Mouse (Mus musculus): ENCODE results near the gene Rps13. TPM values are rescaled to one million over a fixed set of nuclear protein-coding genes. Genes with fewer than 3 reads are reported as not detected.

The Rps13 gene
- total and polyA plus RNA-seq, 3 experiments, result 388 to 1,979 (median 1,623) TPM

DNA sequence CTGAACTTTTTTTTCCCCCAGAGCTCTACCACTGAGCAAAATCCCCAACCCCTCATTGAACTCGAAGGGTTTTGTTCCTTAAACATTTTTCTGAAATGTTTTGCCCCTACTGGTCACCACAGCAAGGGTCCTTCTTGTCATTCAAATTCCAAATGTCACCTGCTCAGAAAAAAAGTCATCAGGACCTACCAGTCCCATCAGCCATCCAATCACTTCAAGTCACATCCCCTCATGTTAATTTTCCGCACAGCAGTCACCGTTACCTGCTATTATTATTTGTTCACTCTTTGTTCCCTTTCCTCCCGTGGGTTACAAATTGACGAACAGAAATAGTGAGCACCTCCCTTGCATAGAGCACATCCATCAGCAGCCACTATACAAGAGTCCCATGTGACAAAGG lies 27.4 kb downstream of the Rps13 start:
- TF ChIP-seq RCOR1 (conservative IDR thresholded peaks at IDR 0.05; ENCODE audit: low read depth, low read length) (no peak), PAX5 (IDR thresholded peaks at IDR 0.05; ENCODE audit: low read length) (no peak), JUND (conservative IDR thresholded peaks at IDR 0.05; ENCODE audit: low read depth, low read length) (no peak), TBP (conservative IDR thresholded peaks at IDR 0.05; ENCODE audit: low read depth, low read length) (no peak), ETS1 (conservative IDR thresholded peaks at IDR 0.05; ENCODE audit: low read depth, low read length) (no peak), RAD21 (IDR thresholded peaks at IDR 0.05; ENCODE audit: low read depth, low read length) (no peak), MXI1 (IDR thresholded peaks at IDR 0.05; ENCODE audit: low read depth, low read length) (no peak), NRF1 (IDR thresholded peaks at IDR 0.05; ENCODE audit: low read depth, low read length) (no peak), E2F4 (IDR thresholded peaks at IDR 0.05; ENCODE audit: insufficient replicate concordance, low read depth, low read length) (no peak), TCF12 (IDR thresholded peaks at IDR 0.05; ENCODE audit: low read depth, low read length) (no peak), MYC (IDR thresholded peaks at IDR 0.05; ENCODE audit: low read depth, low read length) (no peak), CHD1 (IDR thresholded peaks at IDR 0.05; ENCODE audit: low read depth, low read length) (no peak), USF2 (conservative IDR thresholded peaks at IDR 0.05; ENCODE audit: low read depth, low read length) (no peak), MEF2A (IDR thresholded peaks at IDR 0.05; ENCODE audit: borderline replicate concordance, low read depth, low read length) (no peak), GABPA (IDR thresholded peaks at IDR 0.05; ENCODE audit: insufficient replicate concordance, low read depth, low read length) (no peak), CTCF (conservative IDR thresholded peaks at IDR 0.05 in 1 of 2, IDR thresholded peaks at IDR 0.05 in 1 of 2; ENCODE audit: low read depth in 2 of 2, low read length in 2 of 2) (no peak)
- DNase-seq (ENCODE audit: extremely low read depth), result no peak
- no peaks in the 10 kb centered on the region for H3K36me3 ChIP-seq (replicated peaks in 1 of 2; ENCODE audit: control insufficient read depth in 1 of 2, insufficient read depth in 1 of 2, low read length in 1 of 2)
- H3K27ac ChIP-seq (ENCODE audit: insufficient read depth, low read depth), result no peak overlapping the region
- peaks cover 0 to 17% of the 10 kb centered on the region in 2 experiments; a peak in 1 of 4 replicates for H3K4me1 ChIP-seq (ENCODE audit: control insufficient read depth in 1 of 2, insufficient read depth in 2 of 2)
- H3K9ac ChIP-seq (ENCODE audit: insufficient read depth, low read depth), result no peak overlapping the region
- in situ Hi-C loops (cut with MboI; ENCODE audit: low pct_ligation_motif_present, low pct_unique_long_range_greater_than_20kb, low sequenced_read_pairs) (loop anchor here (10.0 kb wide), 1 partner anchor 52 kb away; no protein-coding TSS in a partner anchor), dilution Hi-C loops (cut with MboI; ENCODE audit: extremely low pct_ligation_motif_present, extremely low pct_unique_long_range_greater_than_20kb, low sequenced_read_pairs) (no loop called here)
- H3K4me2 ChIP-seq (ENCODE audit: insufficient read depth, low read depth, poor library complexity, severe bottlenecking), result peak overlapping the region; percentile 93
- H3K27me3 ChIP-seq (replicated peaks), result peaks cover 38% of the 10 kb centered on the region
- no peaks in the 10 kb centered on the region for H3K79me2 ChIP-seq (replicated peaks; ENCODE audit: control insufficient read depth, extremely low read depth, insufficient read depth, poor library complexity, severe bottlenecking)
- H3K4me3 ChIP-seq (replicated peaks in 1 of 3; ENCODE audit: low read depth in 2 of 3, low read length in 2 of 3, poor library complexity in 1 of 3), result no peak overlapping the region
- no peaks in the 10 kb centered on the region for H3K9me3 ChIP-seq (replicated peaks; ENCODE audit: low read length)

DNA sequence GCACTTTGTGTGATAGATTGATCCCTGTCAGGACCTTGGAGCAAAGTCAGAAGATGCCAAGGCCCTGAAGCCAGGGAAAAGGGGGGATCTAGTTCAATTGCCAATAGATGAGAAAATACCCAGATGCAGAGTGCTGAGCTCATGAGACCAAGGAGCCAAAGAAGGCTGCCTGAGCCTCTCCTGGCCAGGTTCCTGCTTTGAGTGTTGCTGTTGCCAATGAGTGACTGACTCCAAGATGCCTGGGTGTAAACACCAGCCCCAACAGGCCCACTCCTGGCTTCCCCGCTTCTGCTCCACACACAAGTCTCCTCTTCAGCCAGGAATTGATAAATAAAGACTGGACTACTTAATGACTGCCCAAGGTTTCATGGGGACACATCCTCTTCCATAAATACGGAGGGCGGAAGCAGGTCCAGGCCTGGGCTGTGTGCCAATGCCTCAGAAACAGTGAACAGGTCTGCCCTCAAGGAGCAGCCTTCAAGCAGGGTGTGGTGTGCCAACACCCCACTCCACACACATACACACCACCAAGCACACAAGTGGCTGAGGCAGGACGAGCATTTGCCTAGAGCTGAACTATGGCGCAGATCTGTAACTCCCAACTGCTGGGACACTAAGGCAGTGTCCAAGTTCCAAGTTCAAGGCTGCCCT lies 32.2 kb downstream of the Rps13 start:
- no peak for TF ChIP-seq EP300 (IDR thresholded peaks at IDR 0.05; ENCODE audit: low read length)
- no peak for TF ChIP-seq SMC3 (IDR thresholded peaks at IDR 0.05; ENCODE audit: low read depth, low read length)
- TF ChIP-seq CTCF (conservative IDR thresholded peaks at IDR 0.05 in 1 of 2, IDR thresholded peaks at IDR 0.05 in 1 of 2; ENCODE audit: low read depth in 2 of 2, low read length in 2 of 2), result no peak
- no peak for TF ChIP-seq IRF4 (IDR thresholded peaks at IDR 0.05; ENCODE audit: low read depth, low read length)
- TF ChIP-seq USF2 (conservative IDR thresholded peaks at IDR 0.05; ENCODE audit: low read depth, low read length), result no peak
- in situ Hi-C loops (cut with MboI; ENCODE audit: low pct_ligation_motif_present, low pct_unique_long_range_greater_than_20kb, low sequenced_read_pairs), result loop anchor here (10.0 kb wide), 1 partner anchor 47 kb away; no protein-coding TSS in a partner anchor

More for the DNA sequence above, 32.2 kb downstream of the Rps13 start:
- H3K9me3 ChIP-seq (replicated peaks; ENCODE audit: low read length), result no peaks in the 10 kb centered on the region
- H3K27me3 ChIP-seq (replicated peaks), result peaks cover 15% of the 10 kb centered on the region
- H3K9ac ChIP-seq (ENCODE audit: insufficient read depth, low read depth), result no peak overlapping the region
- no peaks in the 10 kb centered on the region for H3K36me3 ChIP-seq (replicated peaks in 1 of 2; ENCODE audit: control insufficient read depth in 1 of 2, insufficient read depth in 1 of 2, low read length in 1 of 2)
- peaks cover 0 to 3% of the 10 kb centered on the region in 2 experiments; a peak in 2 of 4 replicates for H3K4me1 ChIP-seq (ENCODE audit: control insufficient read depth in 1 of 2, insufficient read depth in 2 of 2)
- dilution Hi-C loops (cut with MboI; ENCODE audit: extremely low pct_ligation_motif_present, extremely low pct_unique_long_range_greater_than_20kb, low sequenced_read_pairs), result no loop called here
- no peak overlapping the region for H3K27ac ChIP-seq (ENCODE audit: insufficient read depth, low read depth)
- no peak overlapping the region for H3K4me2 ChIP-seq (ENCODE audit: insufficient read depth, low read depth, poor library complexity, severe bottlenecking)
- H3K79me2 ChIP-seq (replicated peaks; ENCODE audit: control insufficient read depth, extremely low read depth, insufficient read depth, poor library complexity, severe bottlenecking), result no peaks in the 10 kb centered on the region
- DNase-seq (ENCODE audit: extremely low read depth), result no peak
- no peak overlapping the region for H3K4me3 ChIP-seq (replicated peaks in 1 of 3; ENCODE audit: low read depth in 2 of 3, low read length in 2 of 3, poor library complexity in 1 of 3)

All from CH12.LX (cell line).